Mouse (Mus musculus): ENCODE measurements around the gene Gm10577. TPM values are rescaled to one million over a fixed set of nuclear protein-coding genes. Genes with fewer than 3 reads are reported as not detected.

Gm10577 gene
- polyA plus RNA-seq, 1 experiment: not detected

GRCm38 (mm10) chr4:101026995-101027394 is 6.5 kb upstream of the Gm10577 start:
- TF ChIP-seq EP300 (IDR thresholded peaks at IDR 0.05; ENCODE audit: insufficient read depth, low read depth, low read length) (no peak), POLR2A (IDR thresholded peaks at IDR 0.05; ENCODE audit: insufficient read depth, low read length) (no peak), CTCF (IDR thresholded peaks at IDR 0.05; ENCODE audit: low read depth, low read length) (no peak)
- Histone ChIP-seq H3K4me3 (ENCODE audit: low read depth, low read length) (no peak overlapping the region), H3K27me3 (ENCODE audit: control insufficient read depth, insufficient read depth, low read length, poor library complexity, severe bottlenecking) (no peaks in the 10 kb centered on the region), H3K36me3 (ENCODE audit: control insufficient read depth, insufficient read depth, low read length, poor library complexity, severe bottlenecking) (no peaks in the 10 kb centered on the region), H3K27ac (ENCODE audit: insufficient read depth, low read length) (no peak overlapping the region), H3K9ac (ENCODE audit: low read depth, poor library complexity, severe bottlenecking) (no peak overlapping the region), H3K4me1 (ENCODE audit: control insufficient read depth, insufficient read depth, low read length) (no peaks in the 10 kb centered on the region), H3K9me3 (replicated peaks; ENCODE audit: control insufficient read depth, insufficient read depth, low read length, poor library complexity, severe bottlenecking) (peaks cover 9% of the 10 kb centered on the region)

- no peak overlapping the region for H3K4me3 ChIP-seq (ENCODE audit: low read depth, low read length)
- H3K9ac ChIP-seq (ENCODE audit: low read depth, poor library complexity, severe bottlenecking): no peak overlapping the region
- H3K9me3 ChIP-seq (replicated peaks; ENCODE audit: control insufficient read depth, insufficient read depth, low read length, poor library complexity, severe bottlenecking): peaks cover 9% of the 10 kb centered on the region
- no peak for TF ChIP-seq EP300 (IDR thresholded peaks at IDR 0.05; ENCODE audit: insufficient read depth, low read depth, low read length)
- no peak for TF ChIP-seq CTCF (IDR thresholded peaks at IDR 0.05; ENCODE audit: low read depth, low read length)
- TF ChIP-seq POLR2A (IDR thresholded peaks at IDR 0.05; ENCODE audit: insufficient read depth, low read length): no peak
- no peaks in the 10 kb centered on the region for H3K36me3 ChIP-seq (ENCODE audit: control insufficient read depth, insufficient read depth, low read length, poor library complexity, severe bottlenecking)
- no peaks in the 10 kb centered on the region for H3K4me1 ChIP-seq (ENCODE audit: control insufficient read depth, insufficient read depth, low read length)
- H3K27ac ChIP-seq (ENCODE audit: insufficient read depth, low read length): no peak overlapping the region
- no peaks in the 10 kb centered on the region for H3K27me3 ChIP-seq (ENCODE audit: control insufficient read depth, insufficient read depth, low read length, poor library complexity, severe bottlenecking)
Observed at GRCm38 (mm10) chr4:101026566-101026965, 6.1 kb upstream of the Gm10577 start.

GRCm38 (mm10) chr4:101017806-101018205 is 2.7 kb downstream of the Gm10577 start:
- Histone ChIP-seq H3K4me1 (ENCODE audit: control insufficient read depth, insufficient read depth, low read length) (no peaks in the 10 kb centered on the region), H3K4me3 (ENCODE audit: low read depth, low read length) (no peak overlapping the region), H3K9me3 (replicated peaks; ENCODE audit: control insufficient read depth, insufficient read depth, low read length, poor library complexity, severe bottlenecking) (peaks cover 5% of the 10 kb centered on the region), H3K27me3 (ENCODE audit: control insufficient read depth, insufficient read depth, low read length, poor library complexity, severe bottlenecking) (no peaks in the 10 kb centered on the region), H3K27ac (ENCODE audit: insufficient read depth, low read length) (no peak overlapping the region), H3K9ac (ENCODE audit: low read depth, poor library complexity, severe bottlenecking) (no peak overlapping the region), H3K36me3 (ENCODE audit: control insufficient read depth, insufficient read depth, low read length, poor library complexity, severe bottlenecking) (no peaks in the 10 kb centered on the region)
- TF ChIP-seq EP300 (IDR thresholded peaks at IDR 0.05; ENCODE audit: insufficient read depth, low read depth, low read length): no peak

- no peaks in the 10 kb centered on the region for H3K4me1 ChIP-seq (ENCODE audit: control insufficient read depth, insufficient read depth, low read length)
- H3K9ac ChIP-seq (ENCODE audit: low read depth, poor library complexity, severe bottlenecking): no peak overlapping the region
- H3K36me3 ChIP-seq (ENCODE audit: control insufficient read depth, insufficient read depth, low read length, poor library complexity, severe bottlenecking): no peaks in the 10 kb centered on the region
- no peak overlapping the region for H3K27ac ChIP-seq (ENCODE audit: insufficient read depth, low read length)
- no peaks in the 10 kb centered on the region for H3K27me3 ChIP-seq (ENCODE audit: control insufficient read depth, insufficient read depth, low read length, poor library complexity, severe bottlenecking)
- TF ChIP-seq EP300 (IDR thresholded peaks at IDR 0.05; ENCODE audit: insufficient read depth, low read depth, low read length) (no peak), POLR2A (IDR thresholded peaks at IDR 0.05; ENCODE audit: insufficient read depth, low read length) (no peak), CTCF (IDR thresholded peaks at IDR 0.05; ENCODE audit: low read depth, low read length) (no peak)
- H3K4me3 ChIP-seq (ENCODE audit: low read depth, low read length): no peak overlapping the region
- no peaks in the 10 kb centered on the region for H3K9me3 ChIP-seq (replicated peaks; ENCODE audit: control insufficient read depth, insufficient read depth, low read length, poor library complexity, severe bottlenecking)
Observed at GRCm38 (mm10) chr4:101009092-101009491, 11.4 kb downstream of the Gm10577 start.

GRCm38 (mm10) chr4:101008362-101008769 is 12.1 kb downstream of the Gm10577 start:
- no peaks in the 10 kb centered on the region for H3K9me3 ChIP-seq (replicated peaks; ENCODE audit: control insufficient read depth, insufficient read depth, low read length, poor library complexity, severe bottlenecking)
- TF ChIP-seq EP300 (IDR thresholded peaks at IDR 0.05; ENCODE audit: insufficient read depth, low read depth, low read length) (no peak), CTCF (IDR thresholded peaks at IDR 0.05; ENCODE audit: low read depth, low read length) (no peak), POLR2A (IDR thresholded peaks at IDR 0.05; ENCODE audit: insufficient read depth, low read length) (no peak)
- no peak overlapping the region for H3K27ac ChIP-seq (ENCODE audit: insufficient read depth, low read length)
- H3K27me3 ChIP-seq (ENCODE audit: control insufficient read depth, insufficient read depth, low read length, poor library complexity, severe bottlenecking): no peaks in the 10 kb centered on the region
- H3K4me3 ChIP-seq (ENCODE audit: low read depth, low read length): no peak overlapping the region
- H3K36me3 ChIP-seq (ENCODE audit: control insufficient read depth, insufficient read depth, low read length, poor library complexity, severe bottlenecking): no peaks in the 10 kb centered on the region
- H3K9ac ChIP-seq (ENCODE audit: low read depth, poor library complexity, severe bottlenecking): no peak overlapping the region
- no peaks in the 10 kb centered on the region for H3K4me1 ChIP-seq (ENCODE audit: control insufficient read depth, insufficient read depth, low read length)

- Histone ChIP-seq H3K4me1 (ENCODE audit: control insufficient read depth, insufficient read depth, low read length) (no peaks in the 10 kb centered on the region), H3K36me3 (ENCODE audit: control insufficient read depth, insufficient read depth, low read length, poor library complexity, severe bottlenecking) (no peaks in the 10 kb centered on the region), H3K9me3 (replicated peaks; ENCODE audit: control insufficient read depth, insufficient read depth, low read length, poor library complexity, severe bottlenecking) (no peaks in the 10 kb centered on the region), H3K9ac (ENCODE audit: low read depth, poor library complexity, severe bottlenecking) (no peak overlapping the region), H3K4me3 (ENCODE audit: low read depth, low read length) (peak overlapping the region; percentile 15), H3K27ac (ENCODE audit: insufficient read depth, low read length) (no peak overlapping the region), H3K27me3 (ENCODE audit: control insufficient read depth, insufficient read depth, low read length, poor library complexity, severe bottlenecking) (no peaks in the 10 kb centered on the region)
- no peak for TF ChIP-seq POLR2A (IDR thresholded peaks at IDR 0.05; ENCODE audit: insufficient read depth, low read length)
- no peak for TF ChIP-seq CTCF (IDR thresholded peaks at IDR 0.05; ENCODE audit: low read depth, low read length)
- TF ChIP-seq EP300 (IDR thresholded peaks at IDR 0.05; ENCODE audit: insufficient read depth, low read depth, low read length): no peak
Observed at GRCm38 (mm10) chr4:101002961-101003360, 17.5 kb downstream of the Gm10577 start.
